Mouse (Mus musculus): ENCODE measurements around the gene Ttc9c. TPM values are rescaled to one million over a fixed set of nuclear protein-coding genes. Genes with fewer than 3 reads are reported as not detected.

Ttc9c gene
- total RNA-seq (2021): 10 to 100 TPM; 27.7 to 29.0 TPM

DNA sequence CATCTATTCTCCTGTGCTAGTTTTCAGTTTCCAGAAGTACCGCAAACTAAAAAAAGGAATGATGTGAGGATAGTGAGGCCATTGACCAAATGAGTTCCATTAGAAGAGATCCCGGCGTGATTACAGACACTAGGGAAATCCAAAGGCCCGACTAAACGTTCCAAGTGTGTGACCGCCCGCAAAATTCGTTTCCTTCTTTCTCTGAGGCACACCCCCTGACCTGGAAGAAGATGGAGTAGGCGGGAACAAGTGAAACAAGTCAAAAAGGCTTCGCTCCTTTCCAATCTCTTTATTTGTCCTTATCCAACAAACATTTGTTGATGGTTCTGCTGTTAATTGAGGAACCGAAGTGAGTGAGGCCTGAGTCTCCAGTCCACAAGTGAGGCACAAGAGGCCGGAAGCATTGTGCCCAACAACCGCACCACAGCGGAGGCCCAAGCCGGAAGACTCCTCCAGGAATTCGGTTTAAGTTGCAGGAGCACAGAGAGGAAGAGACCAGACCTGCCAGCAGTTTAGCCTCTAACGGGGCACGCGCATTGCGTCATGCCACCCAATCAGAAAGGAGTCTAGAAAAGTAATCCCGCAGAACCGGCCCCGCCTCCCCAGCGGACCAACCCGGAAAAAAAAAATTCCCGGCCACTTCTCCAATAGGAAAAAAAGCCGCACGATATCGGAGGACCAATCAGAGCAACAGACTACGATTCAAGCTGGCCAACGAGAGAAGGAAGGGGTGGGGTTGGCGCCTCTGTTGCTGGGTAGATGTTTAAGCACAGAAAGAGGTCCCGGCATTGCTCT, at the start of gene Ttc9c:
Ttc9c (minus strand) TSS at position 533 of the 795 bp plus-strand sequence.
- DNase-seq (ENCODE audit: extremely low spot score in 1 of 2, low spot score in 2 of 2): peak; percentile 98
- intact Hi-C loops (cut with DNase I): loop anchor here (5.0 kb wide), 1 partner anchor 47 kb away; the partner anchor contains the start of genes Tmem179b and Tmem223

DNA sequence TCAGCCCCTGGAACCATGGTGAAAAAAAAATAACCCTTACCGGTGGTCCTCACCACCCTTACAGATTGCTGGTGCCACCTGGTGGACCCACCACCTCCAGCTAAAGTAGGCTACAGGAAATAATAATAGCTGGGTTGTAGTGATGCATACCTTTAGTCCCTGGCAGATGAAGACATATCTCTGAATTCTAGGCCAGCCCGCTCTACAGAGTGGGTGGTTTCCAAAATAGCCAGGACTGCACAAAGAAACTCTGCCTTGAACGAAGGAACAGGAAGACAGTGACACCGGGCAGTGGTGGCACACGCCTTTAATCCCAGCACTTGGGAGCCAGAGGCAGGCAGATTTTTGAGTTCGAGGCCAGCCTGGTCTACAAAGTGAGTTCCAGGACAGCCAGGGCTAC, 45.1 kb upstream of the Ttc9c start:
- intact Hi-C loops (cut with DNase I): no loop called here
- DNase-seq (ENCODE audit: extremely low spot score in 1 of 2, low spot score in 2 of 2): no peak

DNA sequence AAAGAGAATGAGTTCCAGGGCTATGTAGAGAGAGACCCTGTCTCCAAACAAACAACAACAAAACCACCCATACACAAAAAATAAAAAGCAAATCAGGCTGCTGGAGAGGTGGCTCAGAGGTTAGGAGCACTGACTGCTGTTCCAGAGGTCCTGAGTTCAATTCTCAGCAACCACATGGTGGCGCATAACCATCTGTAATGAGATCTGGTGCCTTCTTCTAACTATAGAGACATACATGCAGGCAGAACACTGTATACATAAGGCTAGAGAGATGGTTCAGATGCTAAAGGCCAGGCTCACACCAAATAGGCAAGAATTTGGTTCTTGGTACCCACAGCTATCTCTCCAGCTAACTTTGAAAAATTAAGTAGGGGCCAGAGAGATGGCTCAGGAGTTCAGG, 39.9 kb upstream of the Ttc9c start:
- intact Hi-C loops (cut with DNase I): loop anchor here (10.0 kb wide), 1 partner anchor 226 kb away; the partner anchor contains the start of gene Scgb1a1
- no peak for DNase-seq (ENCODE audit: extremely low spot score in 1 of 2, low spot score in 2 of 2)

DNA sequence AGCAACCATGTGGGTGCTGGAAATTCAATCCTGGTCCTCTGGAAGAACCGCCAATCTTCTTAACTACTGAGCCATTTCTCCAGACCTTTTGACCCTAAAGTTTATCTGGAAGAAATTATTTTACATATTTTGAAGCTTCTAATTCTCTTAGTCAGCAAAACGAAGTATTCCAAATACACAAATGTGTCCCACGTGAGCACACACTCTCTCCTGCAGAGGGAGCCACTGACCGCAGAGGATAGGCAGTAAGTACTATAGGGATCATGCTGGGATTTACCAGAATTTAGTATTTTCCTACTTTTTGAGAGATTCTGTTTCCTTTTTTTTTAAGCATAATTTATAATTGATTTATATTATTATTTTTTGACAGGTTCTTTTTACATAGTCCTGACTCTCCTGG, 38.6 kb upstream of the Ttc9c start:
- DNase-seq (ENCODE audit: extremely low spot score in 1 of 2, low spot score in 2 of 2): peak in 1 of 2 experiments; percentile 69
- intact Hi-C loops (cut with DNase I): loop anchor here (10.0 kb wide), 1 partner anchor 227 kb away; the partner anchor contains the start of gene Scgb1a1

DNA sequence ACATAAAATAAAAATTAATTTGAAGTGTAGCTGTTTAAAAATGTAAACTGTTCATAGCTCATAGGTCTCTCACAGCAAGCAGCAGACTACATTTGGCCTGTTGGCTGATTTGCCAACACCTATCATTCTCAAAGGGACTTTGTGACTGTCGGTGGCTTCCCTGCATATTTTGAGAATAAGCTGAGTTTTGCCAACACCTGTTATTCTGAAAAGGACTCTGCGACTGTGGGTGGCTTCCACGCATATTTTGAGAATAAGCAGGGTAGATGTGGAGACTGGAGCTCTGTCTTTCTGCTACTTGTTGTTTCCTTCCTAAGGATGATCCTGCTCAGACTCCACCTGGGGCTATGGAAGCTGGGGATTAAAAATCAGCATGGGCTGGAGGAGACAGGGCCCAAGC, 34.0 kb upstream of the Ttc9c start:
- intact Hi-C loops (cut with DNase I): loop anchor here (10.0 kb wide), 1 partner anchor 232 kb away; the partner anchor contains the start of gene Scgb1a1
- no peak for DNase-seq (ENCODE audit: extremely low spot score in 1 of 2, low spot score in 2 of 2)

DNA sequence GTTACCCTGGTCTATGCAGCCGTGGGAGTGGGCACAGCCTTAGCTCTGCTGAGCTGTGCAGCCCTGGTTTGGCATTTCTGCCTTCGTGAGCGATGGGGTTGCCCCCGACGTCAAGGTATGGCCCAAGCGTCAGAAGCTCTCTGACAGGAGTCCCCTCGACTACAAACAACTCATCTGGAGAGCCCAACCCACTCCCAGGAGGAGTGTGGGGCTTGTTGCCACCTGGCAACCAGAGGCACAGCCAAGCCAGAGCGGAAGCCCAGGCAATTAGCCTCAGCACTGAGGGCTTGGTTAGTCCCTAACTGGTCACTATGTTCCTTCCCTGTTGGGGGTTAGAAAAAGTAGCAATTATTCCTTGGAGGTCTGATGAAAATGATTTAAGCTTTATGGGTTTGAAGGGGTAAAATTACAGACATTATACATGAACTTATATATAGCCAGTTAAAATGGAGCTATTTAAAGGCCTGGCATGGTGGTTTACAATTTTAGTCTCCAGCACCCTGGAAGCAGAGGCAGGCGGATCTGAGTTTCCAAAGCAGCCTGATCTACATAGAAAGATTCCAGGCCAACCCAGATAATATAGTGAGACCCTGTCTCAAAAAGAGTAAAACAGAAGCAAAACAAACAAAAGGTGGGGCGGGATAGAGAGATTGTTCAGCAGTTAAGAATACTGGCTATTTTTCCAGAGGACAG, 33.2 kb upstream of the Ttc9c start:
- intact Hi-C loops (cut with DNase I): loop anchor here (10.0 kb wide), 1 partner anchor 232 kb away; the partner anchor contains the start of gene Scgb1a1
- DNase-seq (ENCODE audit: extremely low spot score in 1 of 2, low spot score in 2 of 2): no peak

DNA sequence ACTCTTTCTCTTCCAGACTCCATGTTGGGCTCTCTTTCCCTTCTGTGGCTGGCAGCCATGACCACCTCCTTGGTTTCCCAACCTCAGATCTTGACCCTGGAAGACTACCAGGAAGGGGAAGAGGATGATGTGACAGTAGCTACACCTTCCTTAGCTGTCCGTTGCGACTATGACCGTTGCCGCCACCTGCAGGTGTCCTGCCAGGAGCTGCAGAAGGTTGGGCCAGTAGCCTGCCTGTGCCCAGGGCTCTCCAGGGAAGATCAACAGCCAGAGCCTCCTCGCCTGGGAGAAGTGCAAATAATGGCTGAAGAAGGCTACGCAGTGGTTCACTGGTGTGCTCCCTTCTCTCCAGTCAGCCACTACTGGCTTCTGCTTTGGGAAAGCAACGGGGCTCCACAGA, 32.5 kb upstream of the Ttc9c start:
- DNase-seq (ENCODE audit: extremely low spot score in 1 of 2, low spot score in 2 of 2): no peak
- intact Hi-C loops (cut with DNase I): loop anchor here (10.0 kb wide), 1 partner anchor 233 kb away; the partner anchor contains the start of gene Scgb1a1

DNA sequence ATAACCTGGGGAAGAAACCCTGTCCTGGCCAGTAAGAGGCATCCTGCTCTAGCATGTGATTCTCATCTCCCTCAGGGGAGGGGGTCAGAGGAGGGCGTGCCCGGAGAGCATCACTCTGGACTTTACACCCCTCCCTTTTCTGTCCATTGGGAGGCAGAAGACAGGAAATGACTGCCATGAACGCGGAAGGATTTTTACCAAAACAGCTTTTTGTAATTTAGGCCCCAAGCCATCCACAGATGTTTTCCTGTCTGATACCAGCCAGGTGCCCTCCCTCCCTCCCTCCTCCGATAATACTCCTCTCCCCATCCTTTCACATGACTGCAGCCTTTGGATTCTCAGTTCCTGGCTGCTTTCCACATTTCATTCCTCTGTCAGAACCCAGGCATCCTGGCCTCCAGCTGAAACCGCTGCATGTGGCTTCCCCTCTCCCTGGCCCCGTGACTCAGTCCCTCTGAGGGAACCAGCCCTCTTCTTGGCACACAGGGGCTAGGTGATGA, 31.3 kb upstream of the Ttc9c start, which contains the start of gene Lrrn4cl:
Lrrn4cl (plus strand) TSS at position 367 of the 500 bp plus-strand sequence.
- DNase-seq (ENCODE audit: extremely low spot score in 1 of 2, low spot score in 2 of 2): peak in 1 of 2 experiments; percentile 65
- intact Hi-C loops (cut with DNase I): loop anchor here (10.0 kb wide), 1 partner anchor 234 kb away; the partner anchor contains the start of gene Scgb1a1

DNA sequence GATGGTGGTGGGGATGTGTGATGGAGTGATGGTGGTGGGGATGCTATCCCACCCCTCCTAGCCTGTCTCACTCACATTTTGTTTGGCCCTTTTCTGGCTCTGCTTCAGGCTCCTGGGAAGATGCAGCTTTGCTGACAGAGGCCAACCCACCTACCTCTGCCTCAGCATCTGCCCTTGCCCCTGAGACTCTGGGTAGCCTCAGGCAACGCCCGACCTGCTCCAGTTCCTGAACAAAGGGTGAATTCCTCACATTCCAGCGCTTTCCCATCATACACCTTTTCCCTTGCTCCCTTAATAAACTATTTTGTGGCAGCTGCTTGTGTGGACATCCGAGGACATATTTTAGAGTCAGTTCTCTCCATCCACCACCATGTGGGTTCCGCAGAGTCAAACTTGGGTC, 29.2 kb upstream of the Ttc9c start:
- no peak for DNase-seq (ENCODE audit: extremely low spot score in 1 of 2, low spot score in 2 of 2)
- intact Hi-C loops (cut with DNase I): no loop called here

DNA sequence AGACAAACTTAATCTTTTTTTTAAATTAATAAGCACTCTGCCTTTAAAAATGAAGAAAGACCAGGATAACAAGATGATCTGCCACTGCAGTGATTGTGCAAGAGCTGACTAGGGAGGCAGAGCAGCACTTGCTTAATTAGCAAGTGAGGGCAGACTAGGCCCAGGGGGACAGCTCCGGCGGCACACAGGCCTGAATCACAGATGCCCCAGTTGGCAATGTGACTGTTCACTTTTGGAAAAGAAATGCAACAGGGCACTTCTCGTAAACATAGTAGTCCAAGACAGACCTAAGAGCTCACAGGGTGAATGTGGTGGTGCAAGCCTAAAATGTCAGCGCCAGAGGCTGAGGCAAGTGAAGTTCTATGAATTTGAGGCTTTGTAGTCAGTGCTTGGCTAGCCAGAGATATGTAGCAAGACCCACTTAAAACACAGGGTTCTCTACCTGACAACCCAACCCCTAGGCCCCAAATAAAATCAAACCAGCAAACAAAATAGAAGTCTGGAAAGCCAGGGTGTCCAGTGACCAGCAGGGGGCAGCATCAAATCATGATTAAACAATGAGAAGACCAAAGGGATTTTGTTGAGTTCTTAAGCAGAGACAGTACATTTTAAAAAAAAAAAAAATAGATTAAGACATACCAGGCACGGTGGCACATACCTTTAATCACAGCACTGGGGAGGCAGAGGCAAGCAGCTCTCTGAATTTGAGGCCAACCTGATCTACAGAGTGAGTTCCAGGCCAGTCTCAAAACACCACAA, 25.4 kb upstream of the Ttc9c start:
- DNase-seq (ENCODE audit: extremely low spot score in 1 of 2, low spot score in 2 of 2): peak; percentile 69 to 84
- intact Hi-C loops (cut with DNase I): loop anchor here (5.0 kb wide), 1 partner anchor 53 kb away; the partner anchor contains the start of gene Ganab

DNA sequence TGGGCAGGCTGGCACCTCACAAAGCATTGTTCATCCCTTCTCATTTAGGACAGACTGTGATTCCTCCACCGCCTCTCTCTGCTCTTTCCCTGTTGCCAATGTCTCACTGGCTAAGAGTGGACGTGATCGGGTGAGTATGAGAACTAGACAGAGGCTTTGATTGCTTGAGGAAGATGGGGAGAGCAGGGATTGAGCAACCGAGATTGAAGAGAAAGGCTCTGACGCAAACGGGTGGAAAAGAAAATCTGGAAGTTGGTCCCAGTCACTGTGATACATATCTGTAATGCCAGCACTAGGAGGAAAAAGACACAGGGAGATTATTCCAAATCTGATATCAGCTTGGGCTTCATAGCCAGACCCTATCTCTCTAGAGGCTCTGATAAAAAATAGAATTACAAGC, 23.8 kb upstream of the Ttc9c start:
- DNase-seq (ENCODE audit: extremely low spot score in 1 of 2, low spot score in 2 of 2): no peak
- intact Hi-C loops (cut with DNase I): loop anchor here (5.0 kb wide), 1 partner anchor 54 kb away; the partner anchor contains the start of gene Ganab

DNA sequence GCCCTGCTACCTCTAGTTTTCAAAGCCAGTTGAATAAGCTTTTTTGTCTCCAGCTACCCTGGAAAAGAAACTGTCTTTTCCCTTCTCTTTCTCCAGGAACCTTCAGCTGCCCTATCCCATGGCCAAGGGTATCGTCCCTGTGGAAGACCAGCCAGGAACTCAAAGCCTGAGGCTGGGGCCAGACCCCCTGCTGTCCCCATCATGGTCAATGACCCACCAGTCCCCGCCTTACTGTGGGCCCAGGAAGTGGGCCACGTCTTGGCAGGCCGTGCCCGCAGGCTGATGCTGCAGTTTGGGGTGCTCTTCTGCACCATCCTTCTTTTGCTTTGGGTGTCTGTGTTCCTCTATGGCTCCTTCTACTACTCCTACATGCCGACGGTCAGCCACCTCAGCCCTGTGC, 21.9 kb upstream of the Ttc9c start:
- intact Hi-C loops (cut with DNase I): loop anchor here (5.0 kb wide), 1 partner anchor 56 kb away; the partner anchor contains the start of gene Ganab
- no peak for DNase-seq (ENCODE audit: extremely low spot score in 1 of 2, low spot score in 2 of 2)

DNA sequence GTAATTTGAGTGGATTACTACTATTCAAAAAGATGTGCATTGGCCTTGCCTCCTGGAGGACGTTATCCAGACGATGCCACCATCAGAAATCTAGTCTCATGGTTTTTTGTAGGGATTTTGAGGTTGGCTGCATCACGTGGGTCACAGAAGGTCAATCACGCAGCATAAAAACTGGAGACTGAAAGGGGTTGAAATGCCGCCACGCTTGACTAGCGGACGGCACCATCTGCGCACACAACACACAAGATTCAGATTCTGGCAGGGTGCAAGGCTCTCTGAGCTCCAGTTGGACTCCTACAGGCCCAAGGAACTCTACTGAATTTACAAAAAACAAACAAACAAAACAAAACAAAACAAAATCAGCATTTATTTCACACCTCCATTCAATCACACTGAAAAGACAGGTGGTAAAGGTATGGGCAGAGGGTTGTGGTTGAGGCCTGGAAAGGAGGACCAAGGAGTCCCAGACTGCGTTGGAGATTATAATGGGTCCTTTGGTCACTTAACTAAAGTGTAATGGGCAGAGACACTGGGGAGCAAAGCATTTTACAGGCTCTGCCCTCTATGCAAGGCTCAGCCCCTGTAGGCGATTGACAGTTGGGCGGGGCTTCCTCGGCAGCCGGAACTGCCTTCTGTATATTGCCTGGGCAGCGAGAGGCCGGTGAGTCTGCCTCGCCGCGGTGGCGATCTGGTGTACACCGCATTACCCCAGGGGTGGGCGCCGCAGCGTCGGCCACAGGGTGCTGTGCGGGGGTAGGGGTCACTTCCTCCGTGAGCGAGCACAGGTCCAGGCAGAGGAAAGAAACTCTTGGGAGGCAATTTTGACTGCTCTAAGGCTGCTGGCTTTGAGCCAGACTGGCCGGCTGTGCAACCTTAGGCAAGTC, 21.0 kb upstream of the Ttc9c start:
- intact Hi-C loops (cut with DNase I): loop anchor here (5.0 kb wide), 1 partner anchor 57 kb away; the partner anchor contains the start of gene Ganab
- DNase-seq (ENCODE audit: extremely low spot score in 1 of 2, low spot score in 2 of 2): peak; percentile 50 to 88

DNA sequence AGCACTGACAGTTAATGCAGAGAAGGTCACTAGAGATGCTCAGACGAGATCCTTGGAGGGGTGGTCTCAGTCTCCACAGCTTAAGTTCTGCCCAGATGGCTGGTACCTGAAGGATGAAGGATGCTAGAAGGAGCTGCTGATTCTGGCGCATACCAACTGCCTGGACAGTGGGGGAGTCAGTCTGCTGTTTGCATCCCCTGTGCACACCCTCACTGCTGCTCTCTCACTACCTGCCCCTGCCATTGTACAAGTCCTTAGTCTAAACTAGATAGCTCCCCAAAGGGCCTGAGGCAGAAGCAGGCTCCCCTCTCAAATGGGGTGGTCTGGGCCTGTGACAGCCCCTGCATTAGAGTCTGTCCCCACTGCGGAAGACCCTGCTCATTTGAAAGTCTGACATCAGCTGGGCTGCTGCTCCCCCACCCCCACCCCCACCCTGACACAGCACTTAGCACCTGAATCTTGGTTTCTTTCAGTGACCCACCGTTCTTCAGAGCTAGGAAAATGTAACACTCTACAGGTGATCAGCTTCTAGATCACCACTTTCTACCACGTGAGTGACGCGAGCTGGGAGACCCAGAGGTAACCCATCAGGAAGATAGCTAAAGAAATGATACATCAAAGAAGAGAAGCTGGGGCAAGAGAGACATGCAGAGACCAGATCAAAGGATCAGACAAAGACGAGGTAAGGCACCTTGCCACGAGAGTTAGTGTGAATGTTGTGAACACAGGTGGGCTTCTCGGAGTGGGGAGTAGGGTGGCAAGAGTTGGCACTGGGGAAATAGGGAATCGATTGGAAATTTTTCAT, 20.2 kb upstream of the Ttc9c start, which contains the start of gene Gng3:
Gng3 (minus strand) TSS at position 92 of the 805 bp plus-strand sequence.
- DNase-seq (ENCODE audit: extremely low spot score in 1 of 2, low spot score in 2 of 2): peak; percentile 74 to 82
- intact Hi-C loops (cut with DNase I): no loop called here

DNA sequence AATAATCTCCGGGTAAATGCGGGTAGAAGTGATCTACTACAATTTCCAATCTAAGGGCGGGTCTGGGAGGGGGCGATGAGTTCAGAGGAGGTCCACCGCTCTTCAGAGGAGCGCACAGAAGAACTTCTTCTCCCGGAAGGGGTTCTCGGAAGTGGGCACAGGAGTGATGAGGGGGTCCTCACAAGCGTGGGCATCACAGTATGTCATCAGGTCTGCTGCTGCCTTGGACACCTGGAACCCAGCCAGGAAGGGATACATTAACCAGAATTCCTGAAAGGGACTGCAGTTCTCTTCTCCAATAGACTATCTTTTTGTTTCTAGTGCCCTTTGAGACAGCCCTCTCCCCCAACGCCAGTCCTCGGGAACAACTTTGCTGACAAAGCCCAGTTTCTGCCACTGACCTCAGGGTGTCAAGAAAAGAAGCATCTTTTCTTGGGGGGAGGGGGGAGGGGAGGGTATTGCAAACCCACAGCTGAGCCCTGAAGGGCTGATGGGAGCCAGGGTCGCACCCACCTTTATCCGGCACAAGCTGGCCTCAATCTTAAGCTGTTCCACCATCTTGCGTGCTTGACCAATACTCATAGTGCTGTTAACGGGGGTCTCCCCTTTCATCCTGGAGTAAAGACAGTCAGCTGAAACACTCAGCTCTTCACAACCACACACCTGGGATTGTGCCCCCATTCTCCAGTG, 19.1 kb upstream of the Ttc9c start:
- intact Hi-C loops (cut with DNase I): no loop called here
- DNase-seq (ENCODE audit: extremely low spot score in 1 of 2, low spot score in 2 of 2): peak in 1 of 2 experiments; percentile 77

DNA sequence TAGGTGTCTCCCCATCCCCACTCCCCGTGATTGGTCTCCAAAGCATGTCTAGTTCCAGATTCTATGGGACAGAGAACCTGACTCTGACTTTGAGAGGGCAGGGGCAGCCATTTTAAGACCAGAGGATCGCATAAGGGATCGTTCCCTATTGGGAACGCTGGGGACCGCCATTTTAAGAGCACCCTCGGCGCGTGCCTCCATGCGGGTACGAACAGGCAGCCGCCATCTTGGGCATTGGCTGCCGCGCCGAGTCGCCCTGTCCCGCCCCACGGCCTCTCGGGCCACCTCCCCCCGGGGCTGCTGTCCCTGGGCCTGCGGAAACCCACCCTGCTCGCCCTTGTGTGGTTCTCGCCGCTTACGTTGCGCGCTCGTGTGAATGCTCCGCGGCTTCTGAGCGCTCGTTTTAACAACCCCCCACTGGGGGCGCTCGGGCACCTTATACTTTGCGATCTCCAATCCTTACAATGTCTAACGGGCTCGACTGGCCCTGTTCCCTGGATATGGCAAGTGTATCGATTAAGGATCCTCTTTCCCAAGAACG, 18.2 kb upstream of the Ttc9c start, which contains the start of gene Bscl2:
Bscl2 (plus strand) TSS at position 217 of the 541 bp plus-strand sequence.
- intact Hi-C loops (cut with DNase I): no loop called here
- DNase-seq (ENCODE audit: extremely low spot score in 1 of 2, low spot score in 2 of 2): peak; percentile 83 to 90
